Mouse (Mus musculus) small intestine, adult 2 months (tissue): ENCODE measurements around the gene Tmcc3.

Experiments used
- CTCF ChIP-seq: fragments of 200-500 bp; IDR thresholded peaks from 2 replicates; pipeline ENCODE4 v1.5.1; 2012; ENCODE audit warnings: low read depth, mild to moderate bottlenecking, control low read depth, inconsistent platforms, low read length, moderate library complexity, mixed read lengths; ENCODE audit not compliant: insufficient replicate concordance, insufficient read length; ENCODE audit errors: extremely low read depth
- POLR2A ChIP-seq: fragments of 200-500 bp; IDR thresholded peaks from 2 replicates; pipeline ENCODE4 v1.6.1; 2012; ENCODE audit warnings: low read depth, mild to moderate bottlenecking, control low read depth, inconsistent platforms, low read length, moderate library complexity

GRCm38 (mm10) chr10:94544803-94545202 is 233.1 kb downstream of the Tmcc3 start:
- no peak for TF ChIP-seq CTCF
- TF ChIP-seq POLR2A: no peak
